Mouse (Mus musculus) lung, adult 2 months (tissue): ENCODE measurements around the gene Gdf1. TPM values are rescaled to one million over a fixed set of nuclear protein-coding genes. Genes with fewer than 3 reads are reported as not detected.

ENCODE experiments used
- DNase-seq: peaks from one replicate; pipeline ENCODE4 v3.0.0; 2022
- H3K4me1 ChIP-seq: fragments of 200-500 bp; 2 replicates; pipeline ENCODE4 v1.6.1; 2011; ENCODE audit warnings: low read length; ENCODE audit not compliant: control insufficient read depth, insufficient read depth
- H3K4me3 ChIP-seq: fragments of 200-500 bp; replicated peaks from 2 replicates; pipeline ENCODE3; 2011; ENCODE audit warnings: low read depth, mild to moderate bottlenecking, control low read depth, low read length; ENCODE audit errors: extremely low read depth
- CTCF ChIP-seq: fragments of 200-500 bp; IDR thresholded peaks from 2 replicates; pipeline ENCODE4 v1.5.1; 2011; ENCODE audit warnings: mild to moderate bottlenecking, low read length, control low read depth; ENCODE audit not compliant: insufficient read depth
- POLR2A ChIP-seq: fragments of 200-500 bp; IDR thresholded peaks from 2 replicates; pipeline ENCODE4 v1.6.1; 2011; ENCODE audit warnings: low read depth, mild to moderate bottlenecking, control low read depth, low read length, borderline replicate concordance; ENCODE audit errors: extremely low read depth
- WGBS: fragments of 180-500 bp; shearing (Covaris S2); methylation state at CpG from one replicate; pipeline ENCODE4 v1.1.7; 2018; 5-methylcytosine and 5-hydroxymethylcytosine counted together
- polyA plus RNA-seq: library from polyadenylated mRNA; depleted of rRNA; stranded (reverse); fragments of >200 nt; gene quantifications from 2 replicates; pipeline ENCODE4 v1.2.3, GENCODE M21; 2012

Gene Gdf1
- polyA plus RNA-seq, 1 experiment: 1.1 TPM

DNA sequence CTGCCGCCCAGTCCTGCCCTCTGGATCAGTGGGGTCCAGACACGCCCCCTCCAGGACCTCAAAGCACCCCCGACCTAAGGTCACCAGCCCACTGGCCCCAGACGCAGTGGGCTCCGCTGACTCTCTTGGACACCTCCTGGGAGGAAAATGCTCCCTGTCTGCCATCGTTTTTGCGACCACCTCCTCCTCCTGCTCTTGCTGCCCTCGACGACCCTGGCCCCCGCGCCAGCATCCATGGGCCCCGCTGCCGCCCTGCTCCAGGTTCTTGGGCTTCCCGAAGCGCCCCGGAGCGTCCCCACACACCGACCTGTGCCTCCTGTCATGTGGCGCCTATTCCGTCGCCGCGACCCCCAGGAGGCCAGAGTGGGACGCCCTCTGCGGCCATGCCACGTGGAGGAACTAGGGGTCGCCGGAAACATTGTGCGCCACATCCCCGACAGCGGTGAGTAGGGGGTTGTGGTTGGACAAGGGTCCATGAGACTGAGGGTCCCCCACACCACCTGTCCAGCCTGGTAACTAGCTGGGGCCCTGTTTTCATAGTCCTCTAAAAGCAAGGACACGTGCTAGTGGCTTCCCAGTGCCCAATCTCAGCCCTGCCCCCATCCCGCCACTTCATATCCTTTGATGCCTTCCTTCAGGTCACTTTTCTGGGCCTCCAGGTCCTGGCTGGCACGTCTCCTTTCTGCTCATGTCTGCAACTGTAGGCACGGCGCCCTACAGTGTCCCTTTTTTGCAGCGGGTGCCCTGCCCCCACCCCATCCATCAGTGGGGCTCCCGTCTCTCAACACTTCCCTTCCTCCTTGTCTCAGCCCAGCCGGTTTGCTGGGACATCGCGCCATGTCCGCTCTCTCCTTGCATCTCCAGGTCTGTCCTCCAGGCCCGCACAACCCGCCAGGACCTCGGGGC lies 471 bp downstream of the Gdf1 start:
- no peak overlapping the region for H3K4me3 ChIP-seq
- no peak for DNase-seq
- H3K4me1 ChIP-seq: no peaks in the 10 kb centered on the region
- TF ChIP-seq POLR2A: no peak
- WGBS: 24% methylated on average over 45 of the region's 45 CpGs

DNA sequence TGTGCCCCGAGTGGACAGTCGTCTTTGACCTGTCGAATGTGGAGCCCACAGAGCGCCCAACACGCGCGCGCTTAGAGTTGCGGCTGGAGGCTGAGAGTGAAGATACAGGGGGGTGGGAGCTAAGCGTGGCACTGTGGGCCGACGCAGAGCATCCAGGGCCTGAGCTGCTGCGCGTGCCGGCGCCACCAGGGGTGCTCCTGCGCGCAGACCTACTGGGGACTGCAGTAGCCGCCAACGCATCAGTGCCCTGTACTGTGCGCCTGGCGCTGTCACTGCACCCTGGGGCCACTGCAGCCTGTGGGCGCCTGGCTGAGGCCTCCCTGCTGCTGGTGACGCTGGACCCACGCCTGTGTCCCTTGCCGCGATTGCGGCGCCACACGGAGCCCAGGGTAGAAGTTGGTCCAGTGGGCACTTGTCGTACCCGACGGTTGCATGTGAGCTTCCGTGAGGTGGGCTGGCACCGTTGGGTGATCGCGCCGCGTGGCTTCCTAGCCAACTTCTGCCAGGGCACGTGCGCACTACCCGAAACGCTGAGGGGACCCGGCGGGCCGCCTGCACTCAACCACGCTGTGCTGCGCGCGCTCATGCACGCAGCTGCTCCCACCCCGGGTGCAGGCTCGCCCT lies 1.2 kb downstream of the Gdf1 start:
- 59% methylated on average over 53 of the region's 53 CpGs for WGBS
- Histone ChIP-seq H3K4me3 (no peak overlapping the region), H3K4me1 (no peaks in the 10 kb centered on the region)
- DNase-seq: no peak
- TF ChIP-seq POLR2A (no peak), CTCF (no peak)

DNA sequence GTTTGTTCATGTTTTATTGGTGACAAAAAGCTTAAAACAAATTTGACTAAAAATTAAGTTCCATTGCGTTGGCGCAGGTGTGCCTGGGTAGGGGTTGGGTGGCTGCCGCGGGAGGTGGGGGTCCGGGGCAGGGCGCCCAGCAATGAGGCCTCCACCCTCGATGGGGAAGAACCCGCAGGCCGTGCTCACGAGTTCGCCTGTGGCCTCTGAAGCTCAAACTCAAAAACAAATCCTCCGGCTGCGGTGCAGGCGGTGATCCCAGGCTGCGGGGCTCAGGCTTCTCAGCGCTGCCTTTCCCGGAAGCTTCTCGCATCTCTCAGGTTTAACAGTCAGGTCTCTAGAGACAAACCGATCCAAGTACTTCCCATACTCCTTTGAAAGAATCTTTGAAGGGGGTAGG lies 1.9 kb downstream of the Gdf1 start:
- no peak for DNase-seq
- TF ChIP-seq CTCF: no peak
- TF ChIP-seq POLR2A: no peak
- no peak overlapping the region for H3K4me3 ChIP-seq
- H3K4me1 ChIP-seq: no peaks in the 10 kb centered on the region
- 90% methylated on average over 19 of the region's 19 CpGs for WGBS

DNA sequence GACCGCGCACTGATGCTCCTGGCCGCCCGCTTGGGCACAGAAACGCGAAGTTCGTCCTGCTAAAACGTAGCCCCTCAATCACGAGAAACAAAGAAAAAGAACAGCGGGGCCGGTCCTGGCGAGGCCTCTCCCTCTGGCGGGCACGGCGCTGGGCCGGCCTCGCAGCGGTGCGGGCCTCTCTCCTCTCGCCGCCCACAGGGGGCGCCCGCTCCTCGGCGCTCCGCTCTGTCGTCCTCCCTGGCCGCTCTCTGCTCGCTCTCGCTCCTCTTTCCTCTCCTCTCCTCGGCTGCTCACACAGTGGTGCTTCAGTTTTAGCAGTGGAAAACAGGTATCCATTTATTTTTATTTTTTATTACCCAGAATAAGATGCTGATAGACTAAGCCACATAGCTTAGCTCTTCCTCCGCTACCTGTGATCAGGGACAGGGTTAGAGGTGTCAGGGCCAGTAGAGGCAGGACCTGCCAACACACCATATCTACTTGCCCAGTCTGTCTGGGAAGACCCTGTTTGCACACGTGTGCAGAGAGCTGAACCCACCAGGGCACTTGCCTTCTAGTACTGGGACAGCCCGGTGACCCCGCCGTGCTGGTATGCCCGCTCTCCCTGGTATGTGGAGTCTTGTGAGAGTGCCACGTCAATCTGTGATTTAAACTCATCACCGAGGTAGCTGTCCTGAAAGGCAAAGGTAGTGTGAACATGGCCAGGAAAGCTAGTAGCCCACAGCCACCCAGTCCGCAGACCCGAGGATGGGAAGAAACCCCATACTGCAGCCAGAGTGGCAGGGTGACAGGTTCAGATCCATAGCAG lies 2.7 kb downstream of the Gdf1 start:
- TF ChIP-seq CTCF: peak; percentile 43; the same call in 1 of the 2 replicates
- TF ChIP-seq POLR2A: no peak
- Histone ChIP-seq H3K4me1 (no peaks in the 10 kb centered on the region), H3K4me3 (no peak overlapping the region)
- DNase-seq: peak; percentile 70
- WGBS: 44% methylated on average over 41 of the region's 41 CpGs

DNA sequence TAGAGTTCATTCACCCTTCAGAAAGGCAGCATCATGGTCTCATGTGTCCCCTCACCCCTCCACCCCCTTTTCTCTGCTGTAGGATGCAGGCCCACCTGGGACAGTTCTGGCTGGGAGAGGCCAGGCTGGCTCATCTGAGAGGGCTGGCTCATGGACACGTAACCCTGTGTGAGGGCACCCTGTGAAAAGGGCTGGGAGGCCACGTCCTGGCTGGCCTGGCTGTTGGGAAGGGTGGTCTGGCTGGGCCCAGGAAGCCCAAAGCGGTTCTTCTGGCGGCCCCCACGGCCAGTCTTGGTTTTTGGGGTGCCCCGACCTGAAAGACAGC lies 3.2 kb downstream of the Gdf1 start:
- Histone ChIP-seq H3K4me1 (no peaks in the 10 kb centered on the region), H3K4me3 (no peak overlapping the region)
- TF ChIP-seq CTCF (no peak), POLR2A (no peak)
- DNase-seq: no peak
- 93% methylated on average over 6 of the region's 6 CpGs for WGBS

DNA sequence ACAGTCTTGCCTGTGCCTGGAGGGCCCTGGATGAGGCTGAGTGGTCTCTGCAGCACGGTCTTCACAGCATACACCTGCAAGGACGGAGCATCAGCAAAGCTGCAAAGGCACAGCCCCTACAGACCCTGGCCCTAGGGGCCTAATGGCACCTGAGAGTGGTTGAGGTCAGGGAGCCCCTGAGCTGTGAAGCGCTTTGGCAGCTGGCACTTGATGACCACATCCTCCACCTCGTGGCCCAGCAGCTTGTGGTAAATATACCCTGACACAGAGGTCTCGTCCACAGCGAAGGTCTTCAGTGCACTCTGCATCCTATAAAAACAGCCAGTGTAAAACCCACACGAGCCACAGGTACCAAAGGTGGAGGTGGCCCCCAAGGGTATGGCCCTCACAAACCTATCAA lies 9.3 kb downstream of the Gdf1 start:
- no peak for TF ChIP-seq POLR2A
- no peak for TF ChIP-seq CTCF
- DNase-seq: no peak
- no peaks in the 10 kb centered on the region for H3K4me1 ChIP-seq
- H3K4me3 ChIP-seq: no peak overlapping the region
- whole genome bisulfite sequencing: 87% methylated on average over 7 of the region's 7 CpGs

DNA sequence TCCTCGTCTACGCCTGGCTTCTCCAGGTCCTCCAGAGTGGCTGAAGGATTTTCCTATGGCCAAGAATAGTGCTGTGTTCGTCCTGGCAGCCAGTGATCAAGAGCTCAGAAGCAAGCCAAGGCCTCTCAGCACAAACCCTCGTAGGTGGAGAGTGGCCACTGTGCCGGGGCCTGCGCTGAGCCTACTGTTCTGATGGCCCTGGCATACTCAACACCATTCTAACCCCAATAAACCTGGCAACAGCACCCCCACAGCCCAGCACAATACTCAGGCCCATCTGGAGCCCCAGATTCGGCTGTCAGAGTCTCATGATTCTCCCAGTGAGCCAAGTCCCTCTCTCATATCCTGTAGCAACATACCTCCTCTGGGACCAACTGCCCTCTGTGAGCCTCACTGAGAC lies 11.0 kb downstream of the Gdf1 start:
- WGBS: 88% methylated on average over 7 of the region's 7 CpGs
- TF ChIP-seq POLR2A: no peak
- no peak for TF ChIP-seq CTCF

DNA sequence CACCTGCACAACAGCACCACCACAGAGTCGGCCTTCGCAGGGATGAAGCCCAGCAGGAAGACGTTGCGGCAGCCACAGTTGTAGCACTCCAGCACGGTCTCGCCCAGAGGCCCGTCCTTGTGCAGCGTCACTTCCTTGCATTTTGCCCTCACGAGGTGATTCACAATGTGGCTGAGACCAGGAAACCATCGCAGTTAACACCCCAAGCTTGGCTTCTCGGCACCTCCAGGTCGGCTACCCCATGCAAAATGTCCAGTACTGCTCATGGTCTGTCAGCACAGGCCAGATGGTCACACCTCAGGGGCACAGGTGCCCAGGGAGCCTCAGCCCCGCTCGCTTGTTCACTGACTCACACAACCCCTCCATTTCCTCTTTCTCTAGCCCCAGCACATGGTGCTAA lies 12.4 kb downstream of the Gdf1 start:
- H3K4me3 ChIP-seq: no peak overlapping the region
- no peak for DNase-seq
- WGBS: 74% methylated on average over 14 of the region's 14 CpGs
- H3K4me1 ChIP-seq: no peaks in the 10 kb centered on the region
- TF ChIP-seq CTCF (no peak), POLR2A (no peak)

More for the DNA sequence above, 11.0 kb downstream of the Gdf1 start:
- H3K4me1 ChIP-seq: no peaks in the 10 kb centered on the region
- no peak overlapping the region for H3K4me3 ChIP-seq
- DNase-seq: no peak

DNA sequence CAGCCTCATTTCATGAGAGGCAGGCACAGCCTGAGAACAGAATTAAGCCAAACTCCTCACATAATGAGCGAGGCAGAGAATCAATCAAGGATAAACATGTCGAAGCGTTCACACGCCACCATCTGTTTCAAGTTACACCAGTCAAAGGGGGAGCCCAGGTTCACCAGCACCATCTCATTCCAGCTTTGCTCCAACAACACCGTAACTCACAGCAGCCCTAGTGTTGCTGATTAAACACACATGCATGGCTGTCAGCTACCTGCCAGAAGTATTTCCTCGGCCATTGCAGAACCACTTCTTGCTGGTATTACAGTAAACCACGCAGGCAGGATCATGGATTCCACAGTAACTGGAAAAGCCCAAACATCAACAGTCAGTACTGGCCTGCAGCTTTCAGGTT lies 13.5 kb downstream of the Gdf1 start:
- Histone ChIP-seq H3K4me1 (peaks cover 5% of the 10 kb centered on the region), H3K4me3 (no peak overlapping the region)
- no peak for DNase-seq
- 78% methylated on average over 7 of the region's 7 CpGs for WGBS
- TF ChIP-seq CTCF (no peak), POLR2A (no peak)

DNA sequence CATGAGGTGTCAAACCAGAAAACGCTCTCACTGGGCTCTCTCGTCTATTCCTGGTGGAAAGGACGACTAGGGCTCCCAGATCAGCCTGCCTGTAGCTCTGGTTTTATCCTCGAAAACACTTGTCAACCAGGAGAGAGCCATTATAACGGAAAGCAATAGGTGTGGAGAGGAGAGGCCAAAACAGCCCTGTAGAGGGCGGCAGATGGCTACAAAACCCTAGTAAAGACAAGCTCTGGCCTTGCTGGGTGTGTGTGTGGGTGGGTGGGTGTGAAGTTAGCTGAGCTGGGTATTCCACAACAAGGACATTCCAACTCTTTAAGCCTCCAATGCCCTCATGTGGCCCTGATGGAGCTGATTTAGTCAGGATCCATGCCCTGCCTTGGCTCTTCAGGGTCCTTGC lies 14.1 kb downstream of the Gdf1 start:
- WGBS: 64% methylated on average over 6 of the region's 6 CpGs
- peaks cover 9% of the 10 kb centered on the region for H3K4me1 ChIP-seq
- DNase-seq: no peak
- H3K4me3 ChIP-seq: no peak overlapping the region
- TF ChIP-seq POLR2A (no peak), CTCF (peak; percentile 36; the same call in 1 of the 2 replicates)
